Mouse (Mus musculus) right cerebral cortex, adult 18-20 months (tissue): Measurements from ENCODE around the gene Pex14.

Experiments used
- DNase-seq: peaks from one replicate; pipeline ENCODE4 v3.0.0; 2022; ENCODE audit warnings: mixed read lengths

Pex14 gene

DNA sequence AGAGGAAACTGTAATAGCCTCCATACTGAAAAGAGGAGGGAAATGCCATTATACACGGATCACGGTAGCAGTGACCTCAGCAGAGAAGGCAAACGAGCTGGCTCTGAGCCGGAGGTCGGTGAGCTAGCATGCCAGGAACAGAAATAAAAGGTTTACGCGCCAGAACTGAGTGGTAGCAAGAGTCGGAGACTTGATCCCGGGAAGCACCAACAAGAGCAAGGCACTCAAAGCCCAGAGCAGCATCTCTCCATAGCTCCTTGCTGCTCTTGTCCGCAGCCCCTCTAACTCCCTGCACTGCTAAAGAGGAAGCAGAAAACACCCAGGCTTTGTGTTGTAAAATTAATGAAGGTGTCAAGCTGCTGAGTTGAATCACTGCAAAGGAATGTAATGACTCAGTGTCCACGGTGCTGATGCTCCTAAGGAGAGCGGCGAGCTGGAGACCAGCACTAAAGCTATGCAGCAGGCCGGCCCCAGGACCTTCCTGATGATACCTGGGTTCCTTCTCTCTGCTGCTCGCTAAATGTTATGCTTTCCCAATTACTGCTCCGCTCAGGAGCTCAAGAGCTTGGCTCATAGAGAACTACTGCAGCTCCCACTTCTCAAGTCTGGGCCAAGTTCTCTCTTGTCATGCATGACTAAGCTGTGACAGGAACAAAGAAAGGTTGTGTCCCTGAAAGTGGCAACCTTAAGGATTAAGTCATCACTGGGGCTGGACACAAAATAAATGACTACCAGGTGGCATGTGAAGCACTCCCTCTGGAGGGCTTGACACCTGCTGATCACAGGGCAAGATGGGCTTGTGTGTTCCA lies 50.1 kb downstream of the Pex14 start:
- no peak for DNase-seq

DNA sequence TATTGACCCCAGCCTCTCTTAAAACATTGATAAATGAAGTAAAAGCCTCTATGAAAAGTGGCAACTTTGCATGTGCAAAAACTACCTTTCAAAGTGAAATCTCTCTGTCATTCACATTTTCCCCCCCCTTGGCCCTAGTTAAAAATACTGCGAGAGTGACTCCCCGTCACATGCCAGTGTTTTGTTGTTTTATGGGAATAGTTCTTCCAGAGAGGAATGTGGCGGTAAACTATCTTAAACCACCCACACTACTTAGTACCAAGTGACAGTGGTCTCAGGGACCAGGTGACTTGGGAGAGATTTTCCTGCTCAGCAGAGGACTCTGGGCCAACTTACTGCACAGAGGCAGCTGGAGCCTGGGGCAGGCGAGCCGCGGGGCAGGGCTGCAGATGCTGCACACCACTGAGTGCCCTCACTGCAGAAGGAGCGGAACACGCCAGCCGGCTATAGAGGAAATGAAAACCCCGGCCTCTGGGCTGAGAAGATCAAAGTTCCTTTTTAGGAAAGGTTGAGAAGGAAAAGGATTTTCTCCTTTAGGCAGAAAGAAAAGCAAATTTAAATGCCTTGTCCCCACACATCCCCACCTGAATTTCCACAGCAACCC lies 50.9 kb downstream of the Pex14 start:
- DNase-seq: no peak

DNA sequence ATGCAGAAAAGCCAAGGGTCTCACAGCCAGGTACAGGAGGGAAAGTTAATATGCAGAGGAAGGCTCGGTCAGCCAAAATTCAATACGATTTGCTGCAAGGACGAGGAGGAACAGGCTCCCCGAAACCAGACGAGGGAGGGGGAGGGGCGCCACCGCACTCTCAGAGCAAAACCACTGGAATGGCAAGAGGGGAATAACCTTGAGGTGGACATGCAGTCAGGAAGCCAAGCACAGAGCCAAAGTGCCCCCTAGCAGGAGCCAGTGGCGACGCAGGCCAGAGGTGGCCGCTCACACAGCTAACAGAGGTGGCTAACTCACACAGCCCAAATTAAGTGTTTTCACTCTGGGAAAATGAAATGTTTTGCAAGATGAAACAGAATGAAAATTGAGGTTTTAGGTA lies 52.3 kb downstream of the Pex14 start:
- no peak for DNase-seq

DNA sequence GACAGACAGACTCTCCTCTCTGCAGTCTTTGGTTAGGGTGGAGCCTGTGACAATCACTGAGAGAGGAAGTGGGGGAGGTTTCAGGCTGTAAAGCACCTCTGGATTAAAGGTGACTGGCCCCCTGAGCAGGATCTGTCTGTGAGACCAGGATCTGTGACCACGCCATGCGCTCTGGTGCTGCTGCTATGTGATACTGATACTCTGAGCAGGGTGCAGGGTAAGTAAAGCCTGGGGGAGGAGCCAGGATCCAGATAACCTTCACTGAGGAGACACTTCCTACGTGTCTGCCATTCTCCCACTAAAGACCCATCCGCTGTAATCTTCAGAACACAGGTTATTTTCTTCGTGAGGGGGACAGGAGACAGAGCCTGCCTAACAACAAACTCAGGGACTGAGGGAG lies 53.8 kb downstream of the Pex14 start:
- no peak for DNase-seq

DNA sequence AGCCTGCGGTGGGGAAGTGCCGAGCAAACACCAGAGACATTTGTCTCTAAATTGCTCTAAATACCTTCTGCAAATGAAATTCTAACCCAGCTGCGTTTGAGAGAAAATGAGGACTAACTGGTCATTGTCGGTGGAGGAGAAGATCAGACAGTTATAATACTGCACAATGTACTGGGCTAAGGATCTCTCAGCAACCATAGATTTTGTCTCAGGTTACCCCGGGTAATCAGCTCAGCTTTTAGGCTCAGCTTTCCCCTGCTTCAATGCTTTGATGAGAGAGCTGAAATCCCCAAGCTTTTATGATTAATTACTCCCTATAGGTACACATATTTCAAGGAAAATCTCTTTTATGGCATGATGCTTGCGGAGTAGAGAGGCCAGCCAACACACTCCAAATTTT lies 59.4 kb downstream of the Pex14 start:
- no peak for DNase-seq

DNA sequence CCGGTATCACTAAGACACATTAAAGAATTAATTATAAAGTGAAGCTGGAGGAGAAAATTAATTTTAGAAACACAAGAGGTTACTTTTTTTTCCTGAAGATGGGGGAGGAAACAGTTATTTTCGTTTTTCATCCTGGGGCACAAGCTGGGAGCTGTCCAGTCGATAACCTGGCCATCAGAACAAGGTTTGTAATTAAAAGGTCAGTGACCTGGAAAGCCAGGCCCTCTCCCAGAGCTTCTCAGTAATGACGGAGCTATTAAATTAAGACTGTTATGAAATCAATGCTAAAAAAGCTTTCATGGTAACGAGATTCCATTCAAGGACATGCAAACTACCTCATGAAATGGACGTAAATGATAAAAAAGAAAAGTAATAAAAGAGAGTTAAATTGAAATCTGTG lies 62.0 kb downstream of the Pex14 start:
- DNase-seq: no peak

DNA sequence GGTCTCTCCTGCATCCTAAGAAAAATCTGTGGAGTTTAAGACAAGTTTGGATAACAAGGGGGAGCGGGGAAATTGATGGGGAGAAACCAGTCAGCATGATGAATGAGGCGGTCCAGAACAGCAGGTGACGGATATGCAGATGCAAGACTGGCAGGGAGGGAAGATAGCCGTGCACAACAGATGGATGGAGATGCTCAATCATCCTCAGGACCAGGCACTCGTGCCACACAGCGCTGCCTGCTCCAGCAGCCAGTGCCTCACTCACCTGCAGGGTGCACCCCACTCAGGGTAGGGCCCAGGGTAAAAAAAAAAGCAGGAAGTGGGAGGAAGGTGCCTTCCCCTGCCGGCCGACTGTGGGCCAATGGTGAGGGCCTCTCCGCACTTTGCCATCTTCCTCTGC lies 63.1 kb downstream of the Pex14 start:
- DNase-seq: no peak

DNA sequence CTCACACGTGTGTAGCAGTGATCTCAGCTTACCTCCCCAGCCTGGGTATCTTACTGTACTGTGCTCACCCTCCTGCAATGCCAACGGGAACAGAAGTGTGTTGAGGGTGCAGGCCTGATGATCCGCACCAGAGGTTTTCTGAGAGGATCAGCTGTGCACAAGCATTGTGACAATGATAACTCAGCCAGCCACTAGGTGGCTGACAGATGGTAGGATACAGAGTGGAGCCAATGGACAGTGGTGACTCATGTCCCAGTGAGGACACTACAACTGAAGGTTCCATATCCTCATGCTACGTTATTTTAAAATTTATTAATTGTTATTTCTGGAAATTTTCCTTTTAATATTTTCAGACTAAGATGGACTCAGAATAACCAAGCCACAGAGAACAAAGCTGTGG lies 68.2 kb downstream of the Pex14 start:
- no peak for DNase-seq

DNA sequence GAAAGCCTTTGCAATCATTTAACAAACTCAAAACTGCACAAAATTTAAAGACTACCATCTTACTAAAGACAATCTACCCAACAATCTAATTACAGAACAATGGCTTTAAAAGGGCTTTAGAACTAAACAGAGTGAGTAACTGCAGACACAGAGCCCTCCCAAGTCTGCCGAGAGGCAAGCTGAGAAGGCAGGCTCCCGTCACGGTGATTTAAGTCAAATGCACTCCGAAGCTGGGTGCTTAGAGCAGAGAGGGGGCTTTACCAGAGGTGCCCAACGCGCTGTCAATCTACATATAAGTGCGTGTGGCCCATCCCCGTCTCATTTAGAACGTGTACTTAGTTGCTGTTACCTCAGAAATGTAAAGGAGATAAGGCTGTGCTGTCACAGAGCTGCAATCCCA lies 72.1 kb downstream of the Pex14 start:
- DNase-seq: no peak

DNA sequence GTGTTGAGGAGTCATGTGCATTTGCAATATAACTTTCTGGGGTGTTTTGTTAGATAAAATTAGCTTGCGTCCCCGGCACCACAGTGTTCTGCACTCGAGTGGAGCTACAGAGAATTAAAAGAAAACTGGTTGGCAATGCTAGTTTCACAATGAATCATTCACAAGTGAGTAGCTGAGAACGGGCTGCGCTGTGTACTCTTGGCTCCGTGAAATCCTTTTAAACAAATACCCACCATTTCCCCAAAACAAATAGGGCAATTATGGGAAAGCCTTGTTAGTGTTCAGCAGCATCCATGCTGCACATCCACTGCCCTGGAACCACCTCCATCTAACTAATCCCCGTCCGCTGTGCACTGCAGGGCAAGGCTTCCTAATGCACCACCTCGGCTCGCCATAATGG lies 74.4 kb downstream of the Pex14 start:
- DNase-seq: peak; percentile 23

DNA sequence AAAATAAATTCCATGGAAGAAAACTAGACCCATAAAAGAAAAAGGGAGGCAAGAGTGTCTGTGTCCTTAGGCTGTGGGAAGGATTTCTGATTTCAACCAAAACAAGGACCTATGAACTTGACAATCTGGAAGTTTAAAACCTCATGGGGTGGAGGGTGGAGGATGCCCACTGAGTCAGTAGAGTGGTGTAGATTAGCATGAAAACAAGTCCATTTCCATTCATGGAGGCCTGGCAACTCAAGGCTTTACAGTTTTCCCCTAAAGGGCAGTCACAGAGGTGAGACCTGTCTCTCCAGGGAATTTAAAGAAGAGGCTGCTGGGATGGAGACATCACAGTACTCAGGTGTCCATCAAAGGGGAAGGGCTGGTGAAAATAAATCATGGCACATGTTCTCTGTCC lies 78.7 kb downstream of the Pex14 start:
- no peak for DNase-seq

DNA sequence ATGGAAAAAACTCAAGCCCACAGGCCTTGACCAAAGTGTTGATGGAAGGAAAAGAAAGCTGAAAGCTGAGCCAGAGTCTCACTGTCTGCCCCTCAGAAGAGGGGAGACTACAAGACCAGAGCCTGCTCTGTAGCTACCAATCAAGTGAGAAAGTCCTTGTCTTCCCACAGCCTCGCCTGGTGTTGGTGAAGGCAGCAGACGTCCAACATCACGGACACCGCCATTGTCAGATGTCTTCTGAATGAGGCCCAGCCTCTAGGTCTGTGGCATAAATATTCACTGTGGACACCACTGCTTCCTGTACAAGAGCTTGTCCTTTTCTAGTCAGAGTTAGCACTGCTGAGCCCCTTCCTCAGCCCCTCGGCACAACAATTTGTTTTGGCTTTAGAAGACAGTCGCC lies 80.2 kb downstream of the Pex14 start:
- no peak for DNase-seq

DNA sequence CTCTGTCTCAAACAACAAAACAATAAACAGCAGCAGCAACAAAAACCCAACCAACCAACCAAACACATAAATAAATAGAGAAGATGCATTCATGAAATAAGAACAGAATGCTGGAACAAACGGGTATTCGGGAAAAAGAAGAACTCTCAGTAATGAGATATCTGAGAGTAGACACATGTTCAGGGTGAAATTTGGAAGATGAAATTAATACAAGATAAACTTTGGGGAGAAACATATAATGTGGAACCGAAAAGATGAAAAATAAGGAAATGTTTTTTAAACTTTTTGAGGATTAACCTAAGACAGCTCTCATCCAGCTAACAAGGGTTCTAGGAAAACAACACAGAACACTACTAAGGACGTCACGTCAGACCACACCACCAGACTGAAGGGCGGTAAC lies 92.9 kb downstream of the Pex14 start:
- DNase-seq: no peak

DNA sequence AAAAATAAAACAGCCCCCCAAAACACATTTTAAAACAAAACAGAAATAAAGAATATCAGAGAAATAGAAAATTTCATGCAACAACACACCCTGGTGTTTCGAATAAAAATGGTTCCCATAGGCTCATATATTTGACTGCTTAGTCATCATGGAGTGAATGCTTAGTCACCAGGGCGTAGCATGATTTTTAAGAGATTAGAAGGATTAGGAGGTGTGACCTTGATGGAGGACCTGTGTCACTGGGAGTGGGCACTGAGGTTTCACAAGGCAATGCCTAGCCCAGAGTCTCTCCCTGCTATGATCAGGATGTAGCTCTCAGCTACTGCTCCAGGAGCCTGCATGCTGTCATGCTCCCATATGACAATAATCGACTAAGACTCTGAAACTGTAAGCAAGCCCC lies 93.6 kb downstream of the Pex14 start:
- DNase-seq: no peak

DNA sequence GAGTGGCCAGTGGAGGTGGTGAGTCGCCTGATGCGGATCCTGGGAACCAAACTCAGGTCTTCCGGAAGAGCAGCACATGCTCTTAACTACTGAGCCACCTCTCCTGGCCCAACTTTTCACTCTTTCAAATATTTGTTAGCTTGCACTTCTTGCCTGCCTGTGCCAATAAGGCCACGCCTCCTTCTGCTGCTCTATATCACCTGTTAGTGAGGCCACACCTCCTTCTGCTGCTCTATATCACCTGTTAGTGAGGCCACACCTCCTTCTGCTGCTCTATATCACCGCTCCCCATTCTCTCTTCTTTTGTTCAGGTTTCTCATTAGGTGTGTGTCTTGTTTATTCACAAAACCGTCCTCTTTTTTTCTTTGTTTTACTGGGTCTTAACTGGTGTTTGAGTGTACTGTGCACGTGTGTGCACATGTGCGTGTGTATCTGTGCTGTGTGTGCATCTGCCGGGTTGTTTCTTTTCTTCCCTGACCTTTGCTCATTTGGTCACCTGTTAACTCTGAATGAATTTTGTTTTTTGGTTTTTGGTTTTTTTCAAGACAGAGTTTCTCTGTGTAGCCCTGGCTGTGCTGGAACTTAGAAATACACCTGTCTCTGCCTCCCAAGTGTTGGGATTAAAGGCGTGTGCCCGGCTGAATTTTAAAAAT lies 97.1 kb downstream of the Pex14 start:
- no peak for DNase-seq

DNA sequence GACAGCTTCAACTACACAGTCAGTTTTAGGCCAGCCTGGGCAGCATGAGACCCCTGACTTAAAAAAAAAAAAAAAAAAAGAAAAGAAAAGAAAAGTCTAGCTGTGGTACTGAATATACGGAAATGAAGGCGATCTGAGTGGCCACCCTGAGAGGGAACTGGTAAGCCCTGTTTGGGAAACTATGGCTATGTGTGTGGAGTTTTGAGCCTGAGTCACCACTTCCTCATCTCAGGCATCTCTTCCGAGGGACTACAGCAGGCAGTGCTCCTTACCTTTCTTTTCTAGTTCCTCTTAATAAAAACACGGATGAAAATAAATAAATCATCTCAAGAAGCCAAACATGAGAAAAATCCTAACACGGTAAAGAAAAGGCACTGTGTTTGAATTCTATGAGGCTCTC lies 98.2 kb downstream of the Pex14 start:
- no peak for DNase-seq

DNA sequence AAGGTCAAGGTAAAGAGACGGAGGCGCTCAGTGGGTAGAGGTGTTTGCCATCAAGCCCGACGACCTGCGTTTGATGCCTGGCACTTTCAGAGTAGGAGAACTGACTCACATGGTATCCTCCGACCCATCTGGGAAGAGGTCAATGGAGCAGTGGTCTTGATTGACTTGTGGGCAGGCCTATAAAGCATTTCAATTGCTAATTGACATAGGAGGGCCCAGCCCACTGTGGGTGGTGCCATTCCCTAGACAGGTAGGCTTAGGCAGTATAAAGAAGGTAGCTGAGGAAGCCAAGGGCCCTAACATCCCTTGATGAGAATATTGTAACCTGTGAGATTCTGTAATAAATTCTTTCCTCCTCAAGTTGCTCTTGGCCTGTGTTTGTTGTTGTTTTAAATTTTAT lies 98.9 kb downstream of the Pex14 start:
- DNase-seq: no peak

DNA sequence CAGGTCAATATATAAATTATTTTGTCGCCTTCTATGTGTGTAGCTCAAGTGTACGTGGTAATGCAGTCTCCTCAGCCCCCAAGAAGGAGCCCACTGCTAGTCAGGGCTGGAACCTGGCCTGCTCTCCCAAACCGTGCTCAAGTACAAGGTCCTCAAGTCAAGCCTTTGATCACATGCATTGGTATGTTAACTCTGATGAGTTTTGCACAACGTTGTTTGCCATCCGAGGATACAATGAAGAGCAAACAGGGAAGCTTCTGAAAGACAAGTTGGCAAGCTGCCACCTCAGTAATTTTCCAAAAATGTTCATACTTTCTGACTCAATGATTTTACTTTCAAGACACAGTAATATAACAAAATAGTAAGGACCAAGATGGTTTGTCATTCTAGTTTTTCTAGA lies 105.7 kb downstream of the Pex14 start:
- no peak for DNase-seq

DNA sequence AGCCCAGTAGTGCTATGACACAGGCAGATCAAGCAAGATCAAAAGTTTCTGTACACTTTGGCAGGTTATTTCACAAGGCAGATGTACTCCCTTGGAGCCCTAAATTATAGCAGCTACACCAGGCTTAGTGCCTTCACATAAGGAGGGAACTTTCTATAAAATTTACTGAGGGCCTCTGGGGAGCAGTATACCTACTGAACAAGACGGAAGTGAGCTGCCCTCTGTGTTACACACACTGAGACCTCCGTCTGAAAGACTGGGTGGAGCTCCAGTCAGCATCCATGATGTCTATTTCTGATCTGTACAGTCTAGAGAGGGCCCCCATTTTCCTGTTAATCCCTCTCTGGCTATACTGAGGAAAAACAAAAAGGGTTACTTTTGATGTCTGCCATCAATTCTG lies 109.6 kb downstream of the Pex14 start:
- DNase-seq: no peak

DNA sequence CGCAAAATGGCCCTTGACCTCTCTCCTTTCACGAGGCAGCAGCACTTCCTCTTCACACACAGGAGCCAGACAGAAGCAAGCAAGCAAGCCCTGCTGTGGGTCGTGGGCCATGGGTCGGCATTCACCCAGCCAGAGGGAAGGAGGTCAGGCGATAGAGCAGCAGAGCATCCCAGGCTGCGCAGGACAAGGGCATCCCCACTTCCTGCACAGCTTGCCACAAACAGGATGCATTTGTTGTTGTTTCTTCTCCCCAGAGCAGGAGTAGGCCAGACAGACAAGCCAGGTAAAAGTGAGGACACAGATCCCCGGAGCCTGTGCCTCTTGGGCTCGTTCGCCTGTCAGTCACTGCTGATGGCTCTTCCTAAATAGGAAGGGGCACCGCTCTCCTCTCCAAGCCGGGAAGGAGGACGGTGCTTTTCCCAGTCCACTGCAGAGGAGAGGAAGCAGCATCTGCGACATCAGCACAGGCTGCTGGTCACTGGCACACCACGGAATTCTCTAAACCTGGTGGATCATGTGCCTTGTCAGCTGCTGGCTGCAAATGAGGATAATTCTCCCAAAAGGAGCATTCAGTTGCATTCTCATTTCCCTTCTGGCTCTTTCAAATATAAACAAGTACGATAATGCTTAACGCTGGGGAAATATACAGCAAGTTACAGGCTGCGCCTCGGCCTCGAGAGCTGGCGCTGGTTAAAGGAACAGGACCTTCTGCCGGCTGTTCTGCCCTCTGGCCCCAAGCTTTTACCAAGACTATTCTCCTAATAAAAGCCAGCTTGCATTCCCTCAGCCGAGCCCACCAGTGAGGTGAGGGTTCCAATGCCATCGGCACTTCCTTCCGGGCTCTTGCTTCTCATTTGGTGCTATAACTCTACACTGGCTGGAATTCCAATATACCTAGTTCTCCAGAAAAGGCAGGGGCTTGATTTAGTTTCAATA lies 113.9 kb downstream of the Pex14 start:
- DNase-seq: no peak

DNA sequence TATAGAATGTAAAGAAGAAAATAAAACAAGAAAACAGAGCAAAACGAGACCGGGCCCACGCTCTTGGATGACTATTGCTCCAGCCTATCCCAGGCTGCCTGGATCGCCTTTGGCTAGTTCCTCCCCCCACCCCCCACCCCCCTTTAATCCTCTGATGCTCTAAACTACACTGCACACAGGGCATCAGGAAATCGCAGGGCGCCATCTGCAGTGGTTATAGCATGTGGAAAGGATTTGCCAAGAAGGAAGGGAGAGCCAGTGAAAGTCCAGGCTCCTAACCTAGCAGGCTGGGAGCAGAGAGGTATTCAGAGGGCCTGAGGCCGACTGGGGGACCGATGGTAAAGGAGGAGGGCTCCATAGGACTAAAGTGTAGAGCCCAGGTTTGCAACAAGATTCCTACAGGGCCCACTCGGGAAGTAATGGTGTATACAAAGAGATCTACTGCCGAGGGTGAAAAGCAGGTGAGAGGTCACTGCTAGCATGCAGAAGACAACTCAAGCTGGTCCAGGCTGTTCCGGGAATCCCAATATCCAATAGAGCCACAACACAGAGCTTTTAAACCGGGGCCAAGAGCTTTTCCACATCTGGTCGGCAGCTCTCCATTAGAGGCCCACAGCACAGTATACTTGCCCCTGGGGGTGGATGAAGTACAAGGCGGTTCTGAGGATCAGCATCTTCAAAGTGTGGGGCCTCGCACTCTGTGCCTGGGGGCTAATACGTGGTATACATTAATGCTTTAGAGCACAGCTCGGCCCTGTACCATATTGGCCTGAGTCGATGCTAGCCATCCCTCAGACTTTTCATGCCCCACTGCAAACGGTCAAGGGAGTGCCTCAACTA lies 114.8 kb downstream of the Pex14 start:
- DNase-seq: no peak

DNA sequence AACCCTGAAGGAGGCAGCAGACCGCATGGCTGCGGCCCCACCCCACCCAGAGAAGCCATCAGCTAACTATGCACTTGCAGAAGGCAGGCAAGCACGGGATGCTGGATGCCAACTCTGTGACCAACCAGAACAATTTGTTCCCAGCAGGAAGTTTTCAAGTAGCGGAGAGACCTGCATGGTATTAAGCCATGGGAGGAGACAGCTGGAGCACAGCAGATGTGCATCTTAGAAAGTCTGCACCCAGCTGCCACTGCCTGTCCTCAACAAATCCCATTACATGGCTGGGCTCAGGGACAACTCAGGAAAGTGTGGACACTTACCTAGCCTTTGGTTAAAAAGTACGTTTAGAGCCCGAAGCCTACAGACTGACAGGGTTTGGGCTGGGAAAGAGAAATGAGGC lies 117.4 kb downstream of the Pex14 start:
- DNase-seq: no peak
